Mouse (Mus musculus) cerebral cortex, adult 2 months (tissue): ENCODE data around the gene Ccdc157.

ENCODE experiments used
- WGBS: fragments of 180-500 bp; shearing (Covaris S2); methylation state at CpG from one replicate; pipeline ENCODE4 v1.1.7; 2018; 5-methylcytosine and 5-hydroxymethylcytosine counted together

Ccdc157 gene

GRCm38 (mm10) chr11:4159808-4160708, at the start of gene Ccdc157, which contains the start of gene Sf3a1:
Gene Ccdc157 (minus strand): TSS chr11:4160293.
Gene Sf3a1 (plus strand): TSS chr11:4160350.
- 2% methylated on average over 54 of the region's 54 CpGs for WGBS

- 80% methylated on average over 5 of the region's 5 CpGs for WGBS
Measured at GRCm38 (mm10) chr11:4209556-4209955, 49.5 kb upstream of the Ccdc157 start.

GRCm38 (mm10) chr11:4207655-4208054, 47.6 kb upstream of the Ccdc157 start:
- WGBS = 92% methylated on average over 9 of the region's 9 CpGs

GRCm38 (mm10) chr11:4206563-4206962, 46.5 kb upstream of the Ccdc157 start:
- 58% methylated on average over 6 of the region's 6 CpGs for WGBS

GRCm38 (mm10) chr11:4205951-4206350, 45.9 kb upstream of the Ccdc157 start:
- 65% methylated on average over 7 of the region's 7 CpGs for WGBS

- WGBS = 82% methylated on average over 5 of the region's 5 CpGs
Measured at GRCm38 (mm10) chr11:4205097-4205655, 45.1 kb upstream of the Ccdc157 start.

- WGBS = 33% methylated on average over 2 of the region's 2 CpGs
Measured at GRCm38 (mm10) chr11:4203705-4204074, 43.6 kb upstream of the Ccdc157 start.

- WGBS = 77% methylated on average over 12 of the region's 12 CpGs
Measured at GRCm38 (mm10) chr11:4202995-4203704, 43.1 kb upstream of the Ccdc157 start.

- WGBS = 58% methylated on average over 11 of the region's 11 CpGs
Measured at GRCm38 (mm10) chr11:4201981-4202700, 42.0 kb upstream of the Ccdc157 start.

- 57% methylated on average over 1 of the region's 1 CpGs for WGBS
Measured at GRCm38 (mm10) chr11:4197691-4198090, 37.6 kb upstream of the Ccdc157 start.

GRCm38 (mm10) chr11:4196636-4197035, 36.5 kb upstream of the Ccdc157 start:
- 86% methylated on average over 8 of the region's 8 CpGs for WGBS

- WGBS = 84% methylated on average over 3 of the region's 3 CpGs
Measured at GRCm38 (mm10) chr11:4195597-4196031, 35.5 kb upstream of the Ccdc157 start.

- WGBS = 69% methylated on average over 3 of the region's 3 CpGs
Measured at GRCm38 (mm10) chr11:4192757-4193156, 32.7 kb upstream of the Ccdc157 start.

- 64% methylated on average over 3 of the region's 3 CpGs for WGBS
Measured at GRCm38 (mm10) chr11:4190677-4191076, 30.6 kb upstream of the Ccdc157 start.

GRCm38 (mm10) chr11:4189182-4189581, 29.1 kb upstream of the Ccdc157 start:
- WGBS = 75% methylated on average over 6 of the region's 6 CpGs

- 17% methylated on average over 9 of the region's 9 CpGs for WGBS
Measured at GRCm38 (mm10) chr11:4187318-4187700, 27.2 kb upstream of the Ccdc157 start.

GRCm38 (mm10) chr11:4186486-4187317, 26.6 kb upstream of the Ccdc157 start, which contains the start of gene Tbc1d10a:
Gene Tbc1d10a (plus strand): TSS chr11:4186789.
- WGBS = under 1% methylated on average over 69 of the region's 71 CpGs

GRCm38 (mm10) chr11:4185480-4185879, 25.4 kb upstream of the Ccdc157 start:
- WGBS = 65% methylated on average over 6 of the region's 6 CpGs

GRCm38 (mm10) chr11:4184251-4184952, 24.3 kb upstream of the Ccdc157 start:
- WGBS = 53% methylated on average over 4 of the region's 4 CpGs

- WGBS = 13% methylated on average over 1 of the region's 1 CpGs
Measured at GRCm38 (mm10) chr11:4182061-4182460, 22.0 kb upstream of the Ccdc157 start.
